Mouse (Mus musculus) liver, adult 2 months (tissue): Measurements from ENCODE around the gene Slc5a6.

ENCODE experiments used
- CTCF ChIP-seq: fragments of 200-500 bp; IDR thresholded peaks from 2 replicates; pipeline ENCODE4 v1.5.1; 2011; ENCODE audit warnings: low read depth, low read length, control low read depth
- POLR2A ChIP-seq: fragments of 200-500 bp; IDR thresholded peaks from 2 replicates; pipeline ENCODE4 v1.6.1; 2011; ENCODE audit warnings: low read length, control low read depth; ENCODE audit not compliant: insufficient read depth; ENCODE audit errors: extremely low read depth

DNA sequence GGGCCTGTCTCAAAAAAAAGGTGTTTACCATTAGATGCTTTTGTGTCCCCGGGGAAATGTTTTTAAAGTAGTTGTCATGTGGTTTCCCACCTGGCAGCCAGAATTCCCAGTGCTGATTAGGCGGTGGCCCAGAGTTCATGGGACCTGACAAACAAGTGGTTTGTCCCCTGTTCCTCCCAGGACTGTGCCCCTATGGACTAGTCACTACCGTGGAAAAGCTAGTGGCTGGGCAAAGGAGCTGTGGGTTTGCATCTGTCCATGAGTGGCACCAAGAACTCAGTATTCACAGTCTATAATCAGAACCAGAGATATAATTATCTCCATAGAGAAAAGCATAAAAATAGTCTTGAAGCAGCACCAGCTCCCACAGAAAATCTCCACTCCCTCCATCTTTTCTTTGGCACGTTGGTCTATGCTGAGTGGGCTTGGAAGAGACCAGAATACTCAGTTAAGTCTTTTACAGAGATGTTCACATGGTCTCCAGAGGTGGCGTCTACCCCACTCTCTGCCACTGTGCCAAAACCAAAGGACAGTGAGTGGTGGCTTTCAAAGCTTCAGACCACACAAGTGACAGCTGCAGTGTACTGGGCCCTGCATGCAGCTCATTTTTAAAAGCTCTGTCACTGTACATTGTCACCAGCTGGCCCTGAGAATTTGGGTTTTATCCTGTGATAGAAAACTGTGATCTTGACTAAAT lies 55.6 kb downstream of the Slc5a6 start:
- no peak for TF ChIP-seq POLR2A
- no peak for TF ChIP-seq CTCF
